ENCODE assay signal across 18 mouse cellular contexts in the genomic region with DNA sequence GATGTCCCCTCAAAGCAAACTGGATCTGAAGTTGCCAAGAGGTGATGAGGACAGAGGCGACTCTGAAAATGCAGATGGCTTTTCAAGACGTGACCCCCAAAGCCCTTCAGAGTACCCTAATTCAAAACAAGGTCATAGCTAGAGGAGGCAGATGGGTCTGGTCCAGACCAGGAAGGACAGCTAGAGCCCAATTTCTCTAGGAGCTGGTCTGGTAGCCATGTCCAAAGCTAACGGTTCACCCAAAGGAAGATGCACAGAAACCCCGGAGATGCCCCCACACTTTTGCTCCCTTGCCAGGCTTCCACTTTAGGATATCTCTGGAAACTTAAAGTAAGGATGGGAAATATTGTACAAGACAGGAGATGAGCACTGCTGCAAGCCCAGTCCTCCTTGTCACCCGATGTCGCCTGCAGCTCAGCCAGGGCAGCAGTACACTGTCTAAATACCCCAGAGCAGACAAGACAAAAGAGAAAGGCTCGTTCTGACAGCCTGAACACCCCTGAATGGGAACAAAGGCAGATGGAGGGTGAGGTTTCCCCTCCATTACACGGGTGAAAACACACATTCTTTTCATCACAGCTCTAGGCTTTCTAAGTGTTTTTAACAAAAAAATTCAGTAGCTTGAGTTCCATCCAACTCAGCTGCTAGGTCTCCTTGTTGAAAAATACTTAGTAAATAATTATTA. TPM values are rescaled to one million over a fixed set of nuclear protein-coding genes. Genes with fewer than 3 reads are reported as not detected.
DNase-seq lines count a peak whose midpoint lies in the region; ATAC-seq and TF ChIP-seq lines count a peak whose summit lies in the region.
"Had no signal": no experiment of that assay in that cellular context is flagged by ENCODE, and none has a peak within 500 bp of the region (broad histone marks: within the 10 kb centered on the region; RNA-seq: fewer than 3 reads in every experiment).

No protein-coding gene starts in this region.

- WGBS in midbrain, embryonic 10.5 days = 32% methylated on average over 8 of the region's 8 CpGs
- 23% methylated on average over 8 of the region's 8 CpGs for WGBS in midbrain, postnatal 0 days
- WGBS in forebrain, embryonic 10.5 days = 29% methylated on average over 8 of the region's 8 CpGs
- WGBS in hindbrain, postnatal 0 days = 22% methylated on average over 8 of the region's 8 CpGs

- H3K9ac ChIP-seq in midbrain, postnatal 0 days (replicated peaks; ENCODE audit: low read length, poor library complexity, severe bottlenecking) = no peak overlapping the region
- no peak overlapping the region for H3K9ac ChIP-seq in hindbrain, postnatal 0 days (replicated peaks; ENCODE audit: low read length)
- H3K9ac ChIP-seq: liver, embryonic 13.5 days had no signal

- H3K27me3 ChIP-seq in midbrain, embryonic 10.5 days (ENCODE audit: low read depth, poor library complexity, severe bottlenecking) = peaks cover 62% of the 10 kb centered on the region
- H3K27me3 ChIP-seq in midbrain, postnatal 0 days (ENCODE audit: insufficient read depth, low read length) = no peaks in the 10 kb centered on the region
- peaks cover 72% of the 10 kb centered on the region for H3K27me3 ChIP-seq in forebrain, embryonic 10.5 days (ENCODE audit: poor library complexity, severe bottlenecking)
- H3K27me3 ChIP-seq in hindbrain, postnatal 0 days (ENCODE audit: insufficient read depth, low read length) = no peaks in the 10 kb centered on the region
- H3K27me3 ChIP-seq: CH12.LX, Patski had no signal

- no peak for ATAC-seq in midbrain, postnatal 0 days (ENCODE audit: low FRiP score)
- ATAC-seq in hindbrain, postnatal 0 days = no peak
- ATAC-seq: Patski had no signal

- no peak overlapping the region for H3K4me2 ChIP-seq in midbrain, postnatal 0 days (ENCODE audit: low read depth, low read length, poor library complexity, severe bottlenecking)
- no peak overlapping the region for H3K4me2 ChIP-seq in hindbrain, postnatal 0 days (ENCODE audit: low read depth, low read length)
- H3K4me2 ChIP-seq: liver, embryonic 13.5 days had no signal

- no peak for TF ChIP-seq CTCF in gastrocnemius, adult 2 months (IDR thresholded peaks at IDR 0.05)
- no peak for TF ChIP-seq CTCF in midbrain, postnatal 0 days (IDR thresholded peaks at IDR 0.05)
- no peak for TF ChIP-seq CTCF in hindbrain, postnatal 0 days (IDR thresholded peaks at IDR 0.05; ENCODE audit: low read depth)

- no peak overlapping the region for H3K4me3 ChIP-seq in gastrocnemius, adult 2 months
- H3K4me3 ChIP-seq in midbrain, embryonic 10.5 days = peak overlapping the region; percentile 22; the same call in 1 of the 2 replicates
- no peak overlapping the region for H3K4me3 ChIP-seq in midbrain, postnatal 0 days (ENCODE audit: low read depth, low read length)
- 0 out of 2 replicates have a peak overlapping the region, but pooled peaks have one; percentile 10 for H3K4me3 ChIP-seq in forebrain, embryonic 10.5 days
- H3K4me3 ChIP-seq in hindbrain, postnatal 0 days (ENCODE audit: low read length) = no peak overlapping the region
- H3K4me3 ChIP-seq: liver, embryonic 13.5 days had no signal

- intact Hi-C loops in gastrocnemius, adult 2 months (cut with DNase I) = no loop called here
- intact Hi-C loops in gastrocnemius, postnatal 36 days (cut with DNase I) = no loop called here

- H3K9me3 ChIP-seq in midbrain, embryonic 10.5 days (replicated peaks) = no peaks in the 10 kb centered on the region
- H3K9me3 ChIP-seq in midbrain, postnatal 0 days (ENCODE audit: low read length) = no peaks in the 10 kb centered on the region
- no peaks in the 10 kb centered on the region for H3K9me3 ChIP-seq in forebrain, embryonic 10.5 days
- H3K9me3 ChIP-seq in hindbrain, postnatal 0 days (ENCODE audit: low read length) = no peaks in the 10 kb centered on the region
- H3K9me3 ChIP-seq: liver, embryonic 13.5 days had no signal

- DNase-seq in gastrocnemius, adult 2 months = no peak
- DNase-seq in gastrocnemius, postnatal 36 days = no peak
- DNase-seq in midbrain, embryonic 10.5 days (ENCODE audit: low spot score) = peak; percentile 49
- DNase-seq in midbrain, postnatal 0 days (ENCODE audit: low spot score) = no peak
- DNase-seq in forebrain, embryonic 10.5 days (ENCODE audit: extremely low spot score, low spot score) = peak; percentile 24
- DNase-seq in hindbrain, postnatal 0 days (ENCODE audit: low spot score) = no peak
- DNase-seq in right cerebral cortex, postnatal 36 days (ENCODE audit: low spot score in 2 of 2) = no peak
- DNase-seq in spleen, postnatal 4 days (ENCODE audit: low spot score in 2 of 2) = no peak
- DNase-seq: cerebellum, adult 11 months; heart, postnatal 14 days; kidney, adult 11 months; kidney, postnatal 14 days; liver, embryonic 13.5 days; lung, postnatal 10 days; thymus, postnatal 36 days had no signal

- peaks cover 8% of the 10 kb centered on the region for H3K36me3 ChIP-seq in midbrain, embryonic 10.5 days
- no peaks in the 10 kb centered on the region for H3K36me3 ChIP-seq in midbrain, postnatal 0 days (ENCODE audit: insufficient read depth, low read length)
- no peaks in the 10 kb centered on the region for H3K36me3 ChIP-seq in forebrain, embryonic 10.5 days (replicated peaks)
- no peaks in the 10 kb centered on the region for H3K36me3 ChIP-seq in hindbrain, postnatal 0 days (ENCODE audit: insufficient read depth, low read length)
- H3K36me3 ChIP-seq: liver, embryonic 13.5 days had no signal

- H3K4me1 ChIP-seq in midbrain, embryonic 10.5 days = peaks cover 47% of the 10 kb centered on the region
- peaks cover 2% of the 10 kb centered on the region; the same call in 1 of the 2 replicates for H3K4me1 ChIP-seq in midbrain, postnatal 0 days (ENCODE audit: insufficient read depth, low read length)
- H3K4me1 ChIP-seq in forebrain, embryonic 10.5 days = peaks cover 42% of the 10 kb centered on the region
- H3K4me1 ChIP-seq in hindbrain, postnatal 0 days (ENCODE audit: insufficient read depth, low read length) = no peaks in the 10 kb centered on the region

- H3K27ac ChIP-seq in gastrocnemius, adult 2 months = 0 out of 2 replicates have a peak overlapping the region, but pooled peaks have one; percentile 35
- peak overlapping the region; percentile 74 for H3K27ac ChIP-seq in midbrain, embryonic 10.5 days (replicated peaks)
- no peak overlapping the region for H3K27ac ChIP-seq in midbrain, postnatal 0 days (ENCODE audit: low read depth, low read length)
- H3K27ac ChIP-seq in forebrain, embryonic 10.5 days = peak overlapping the region; percentile 63
- H3K27ac ChIP-seq in hindbrain, postnatal 0 days = 0 out of 2 replicates have a peak overlapping the region, but pooled peaks have one; percentile 1
- H3K27ac ChIP-seq: liver, embryonic 13.5 days had no signal

RNA-seq across cellular contexts. Expression of a gene that starts 15.6 kb away (rescaled TPM):
- total RNA-seq in gastrocnemius, adult 2 months (2021) = 1 to 10 TPM; 1.4 to 3.5 TPM
- 1 to 10 TPM; 3.5 to 4.0 TPM for total RNA-seq in gastrocnemius, postnatal 36 days (2021)
- 3.8 and 6.7 TPM in 2 replicates for polyA plus RNA-seq in midbrain, embryonic 10.5 days (2016; fragmentation: Nextera tagmentation; extraction: Ambion mirVana)
- 3.0 and 4.3 TPM in 2 replicates for total RNA-seq in midbrain, postnatal 0 days (2014; rRNA removed)
- 1.3 and 2.2 TPM in 2 replicates for polyA plus RNA-seq in midbrain, postnatal 0 days (2015; fragmentation: Nextera tagmentation; extraction: Ambion mirVana)
- polyA plus RNA-seq in forebrain, embryonic 10.5 days (2016; fragmentation: Nextera tagmentation; extraction: Ambion mirVana) = 1.4 and 1.8 TPM in 2 replicates
- total RNA-seq in hindbrain, postnatal 0 days (2014; rRNA removed) = 6.6 and 8.2 TPM in 2 replicates
- polyA plus RNA-seq in hindbrain, postnatal 0 days (2015; fragmentation: Nextera tagmentation; extraction: Ambion mirVana) = 3.7 and 4.1 TPM in 2 replicates
- total RNA-seq: CH12.LX; monocyte, adult 5-6 weeks had no signal
- polyA plus RNA-seq: Patski had no signal

Comparison
In these comparisons a context has a peak if more than half of its experiments do, and no peak if none do; other contexts are left out.
1. DNase-seq: peak in midbrain, embryonic 10.5 days (single experiment) and forebrain, embryonic 10.5 days (single experiment); none in gastrocnemius, adult 2 months (single experiment), gastrocnemius, postnatal 36 days (0 of 2), midbrain, postnatal 0 days (single experiment), hindbrain, postnatal 0 days (single experiment), right cerebral cortex, postnatal 36 days (0 of 2) and spleen, postnatal 4 days (0 of 2).
2. H3K4me3 ChIP-seq: peak in midbrain, embryonic 10.5 days (single experiment) and forebrain, embryonic 10.5 days (single experiment); none in gastrocnemius, adult 2 months (single experiment), midbrain, postnatal 0 days (single experiment) and hindbrain, postnatal 0 days (single experiment).